25 mouse cellular contexts compared by ENCODE assay signal in the genomic region with DNA sequence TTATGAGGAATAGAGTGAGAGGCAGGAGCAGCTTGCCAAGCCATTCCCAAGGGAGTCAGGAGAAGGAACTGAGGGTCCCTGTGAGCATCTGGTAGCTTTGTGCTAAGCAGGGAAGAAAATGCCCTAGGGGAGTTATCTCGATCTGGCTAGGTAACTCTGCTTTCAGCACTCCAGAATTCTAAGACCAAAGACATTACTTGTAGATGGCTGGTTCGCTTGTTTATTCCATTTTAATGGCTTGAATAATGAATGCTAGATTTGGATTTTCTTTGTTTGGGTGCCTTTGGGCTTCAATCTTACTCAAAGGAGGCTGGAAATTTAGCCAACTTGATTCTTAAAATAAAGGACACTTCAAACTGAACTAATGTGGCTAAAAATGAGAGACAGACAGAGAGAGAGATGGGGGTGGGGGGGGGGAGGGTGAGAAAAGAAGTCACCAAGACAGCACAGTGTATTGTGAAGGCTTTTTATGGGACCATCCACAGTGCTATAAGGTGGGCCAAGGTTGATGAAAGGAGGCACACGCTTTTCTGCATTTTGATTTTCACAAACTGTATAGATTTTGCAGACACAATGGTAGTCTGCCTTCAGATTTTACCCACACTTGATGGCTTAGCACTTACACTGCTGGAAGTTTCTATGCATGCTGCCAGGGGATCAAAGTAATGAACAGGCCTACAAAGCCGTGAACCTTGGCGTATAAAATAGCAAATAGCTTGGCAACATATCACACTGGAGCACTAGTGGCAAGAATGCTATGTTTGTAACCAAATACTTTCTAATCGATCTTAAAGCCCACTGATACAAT.
DNase-seq lines count a peak whose midpoint lies in the region; ATAC-seq and TF ChIP-seq lines count a peak whose summit lies in the region.
"Had no signal": no experiment of that assay in that cellular context is flagged by ENCODE, and none has a peak within 500 bp of the region (broad histone marks: within the 10 kb centered on the region; RNA-seq: fewer than 3 reads in every experiment).

No protein-coding gene starts in this region.

- DNase-seq in embryonic facial prominence, embryonic 14.5 days (ENCODE audit: low spot score), result peak; percentile 34
- no peak for DNase-seq in embryonic facial prominence, embryonic 10.5 days (ENCODE audit: low spot score)
- DNase-seq in midbrain, embryonic 11.5 days (ENCODE audit: low spot score, missing footprints), result peak; percentile 49
- peak; percentile 17 for DNase-seq in forebrain, postnatal 0 days
- DNase-seq in kidney, adult 2 months, result no peak
- DNase-seq: adrenal gland, postnatal 10 days; adrenal gland, postnatal 36 days; cerebellum, adult 11 months; cerebellum, adult 2 months; cerebellum, adult 9-11 months; cerebellum, postnatal 25 days; gastrocnemius, postnatal 25 days; heart, adult 18-20 months; heart, postnatal 10 days; heart, postnatal 36 days; kidney, adult 11 months had no signal

- no peak overlapping the region for H3K27ac ChIP-seq in embryonic facial prominence, embryonic 14.5 days (replicated peaks; ENCODE audit: low read depth, low read length)
- no peak overlapping the region for H3K27ac ChIP-seq in embryonic facial prominence, embryonic 10.5 days (replicated peaks)
- H3K27ac ChIP-seq in midbrain, embryonic 11.5 days (ENCODE audit: low read depth, low read length), result no peak overlapping the region
- H3K27ac ChIP-seq in midbrain, embryonic 13.5 days, result no peak overlapping the region
- no peak overlapping the region for H3K27ac ChIP-seq in forebrain, postnatal 0 days (ENCODE audit: low read depth, low read length)
- H3K27ac ChIP-seq in kidney, adult 2 months (ENCODE audit: insufficient read depth, low read depth, low read length), result no peak overlapping the region
- H3K27ac ChIP-seq: embryonic facial prominence, embryonic 13.5 days; heart, embryonic 15.5 days; hindbrain, embryonic 10.5 days; hindbrain, embryonic 13.5 days; intestine, embryonic 15.5 days had no signal

- no peaks in the 10 kb centered on the region for H3K4me1 ChIP-seq in embryonic facial prominence, embryonic 14.5 days (ENCODE audit: control insufficient read depth, insufficient read depth, low read length)
- no peaks in the 10 kb centered on the region for H3K4me1 ChIP-seq in embryonic facial prominence, embryonic 10.5 days
- H3K4me1 ChIP-seq in midbrain, embryonic 11.5 days (ENCODE audit: control insufficient read depth, insufficient read depth, low read length), result no peaks in the 10 kb centered on the region
- no peaks in the 10 kb centered on the region for H3K4me1 ChIP-seq in midbrain, embryonic 13.5 days (replicated peaks)
- H3K4me1 ChIP-seq in forebrain, postnatal 0 days (ENCODE audit: insufficient read depth), result peaks cover 4% of the 10 kb centered on the region; the same call in 1 of the 2 replicates
- no peaks in the 10 kb centered on the region for H3K4me1 ChIP-seq in kidney, adult 2 months (ENCODE audit: control insufficient read depth, insufficient read depth, low read length)
- H3K4me1 ChIP-seq: embryonic facial prominence, embryonic 13.5 days; heart, embryonic 12.5 days; heart, embryonic 15.5 days; hindbrain, embryonic 10.5 days; hindbrain, embryonic 13.5 days; intestine, embryonic 15.5 days had no signal

- no peak for ATAC-seq in embryonic facial prominence, embryonic 14.5 days (ENCODE audit: low read depth)
- ATAC-seq in midbrain, embryonic 11.5 days (ENCODE audit: low FRiP score), result no peak
- ATAC-seq in midbrain, embryonic 13.5 days, result no peak
- peak; percentile 14; the same call in 1 of the 2 replicates for ATAC-seq in forebrain, postnatal 0 days
- ATAC-seq: hindbrain, embryonic 16.5 days; intestine, embryonic 15.5 days; Patski had no signal

- 78% methylated on average over 6 of the region's 6 CpGs for WGBS in embryonic facial prominence, embryonic 14.5 days
- 79% methylated on average over 6 of the region's 6 CpGs for WGBS in embryonic facial prominence, embryonic 10.5 days
- WGBS in midbrain, embryonic 11.5 days, result 85% methylated on average over 6 of the region's 6 CpGs
- 80% methylated on average over 6 of the region's 6 CpGs for WGBS in midbrain, embryonic 13.5 days
- WGBS in forebrain, postnatal 0 days, result 43% methylated on average over 6 of the region's 6 CpGs
- WGBS in kidney, adult 2 months, result 90% methylated on average over 6 of the region's 6 CpGs

- H3K9me3 ChIP-seq in embryonic facial prominence, embryonic 14.5 days (ENCODE audit: control insufficient read depth, low read length), result no peaks in the 10 kb centered on the region
- no peaks in the 10 kb centered on the region for H3K9me3 ChIP-seq in embryonic facial prominence, embryonic 10.5 days
- no peaks in the 10 kb centered on the region for H3K9me3 ChIP-seq in midbrain, embryonic 11.5 days (ENCODE audit: control insufficient read depth, low read length)
- no peaks in the 10 kb centered on the region; the same call in 1 of the 2 replicates for H3K9me3 ChIP-seq in midbrain, embryonic 13.5 days
- H3K9me3 ChIP-seq in forebrain, postnatal 0 days (ENCODE audit: low read length), result no peaks in the 10 kb centered on the region
- H3K9me3 ChIP-seq: embryonic facial prominence, embryonic 13.5 days; heart, embryonic 12.5 days; heart, embryonic 15.5 days; hindbrain, embryonic 10.5 days; hindbrain, embryonic 13.5 days; intestine, embryonic 15.5 days had no signal

- no peak for TF ChIP-seq CTCF in forebrain, postnatal 0 days (IDR thresholded peaks at IDR 0.05; ENCODE audit: low read depth)
- TF ChIP-seq CTCF in kidney, adult 2 months (conservative IDR thresholded peaks at IDR 0.05; ENCODE audit: insufficient read depth, insufficient read length, low read depth, low read length), result no peak

- TF ChIP-seq POLR2A in kidney, adult 2 months (IDR thresholded peaks at IDR 0.05; ENCODE audit: low read depth, low read length), result no peak

- no peaks in the 10 kb centered on the region for H3K27me3 ChIP-seq in embryonic facial prominence, embryonic 14.5 days (replicated peaks; ENCODE audit: control insufficient read depth, insufficient read depth, low read length)
- H3K27me3 ChIP-seq in embryonic facial prominence, embryonic 10.5 days (replicated peaks; ENCODE audit: low read depth, poor library complexity, severe bottlenecking), result no peaks in the 10 kb centered on the region
- no peaks in the 10 kb centered on the region for H3K27me3 ChIP-seq in midbrain, embryonic 11.5 days (ENCODE audit: control insufficient read depth, insufficient read depth, low read length)
- H3K27me3 ChIP-seq in midbrain, embryonic 13.5 days, result no peaks in the 10 kb centered on the region
- H3K27me3 ChIP-seq in forebrain, postnatal 0 days (ENCODE audit: insufficient read depth, low read length), result no peaks in the 10 kb centered on the region
- H3K27me3 ChIP-seq in kidney, adult 2 months (replicated peaks; ENCODE audit: control insufficient read depth, insufficient read depth, low read length), result no peaks in the 10 kb centered on the region
- H3K27me3 ChIP-seq: embryonic facial prominence, embryonic 13.5 days; heart, embryonic 12.5 days; heart, embryonic 15.5 days; hindbrain, embryonic 13.5 days; intestine, embryonic 15.5 days had no signal

- no peak overlapping the region for H3K4me3 ChIP-seq in embryonic facial prominence, embryonic 14.5 days (ENCODE audit: low read depth, low read length)
- H3K4me3 ChIP-seq in embryonic facial prominence, embryonic 10.5 days, result no peak overlapping the region
- H3K4me3 ChIP-seq in midbrain, embryonic 11.5 days (ENCODE audit: low read depth, low read length), result no peak overlapping the region
- no peak overlapping the region for H3K4me3 ChIP-seq in midbrain, embryonic 13.5 days (replicated peaks)
- no peak overlapping the region for H3K4me3 ChIP-seq in forebrain, postnatal 0 days (ENCODE audit: low read depth, low read length)
- H3K4me3 ChIP-seq in kidney, adult 2 months (ENCODE audit: insufficient read depth, low read depth, low read length), result no peak overlapping the region
- H3K4me3 ChIP-seq: embryonic facial prominence, embryonic 13.5 days; heart, embryonic 12.5 days; heart, embryonic 15.5 days; hindbrain, embryonic 10.5 days; hindbrain, embryonic 13.5 days; intestine, embryonic 15.5 days had no signal

- H3K4me2 ChIP-seq in embryonic facial prominence, embryonic 14.5 days (ENCODE audit: low read depth, low read length), result no peak overlapping the region
- H3K4me2 ChIP-seq in midbrain, embryonic 11.5 days, result no peak overlapping the region
- no peak overlapping the region for H3K4me2 ChIP-seq in midbrain, embryonic 13.5 days (replicated peaks)
- no peak overlapping the region for H3K4me2 ChIP-seq in forebrain, postnatal 0 days (ENCODE audit: low read depth)
- H3K4me2 ChIP-seq: embryonic facial prominence, embryonic 13.5 days; heart, embryonic 12.5 days; heart, embryonic 15.5 days; hindbrain, embryonic 13.5 days; intestine, embryonic 15.5 days had no signal

- H3K9ac ChIP-seq in embryonic facial prominence, embryonic 14.5 days (ENCODE audit: low read depth, low read length), result no peak overlapping the region
- no peak overlapping the region for H3K9ac ChIP-seq in midbrain, embryonic 11.5 days (ENCODE audit: low read length)
- H3K9ac ChIP-seq in midbrain, embryonic 13.5 days (replicated peaks), result no peak overlapping the region
- H3K9ac ChIP-seq in forebrain, postnatal 0 days, result no peak overlapping the region
- H3K9ac ChIP-seq: embryonic facial prominence, embryonic 13.5 days; heart, embryonic 12.5 days; heart, embryonic 15.5 days; hindbrain, embryonic 13.5 days; intestine, embryonic 15.5 days had no signal

- H3K36me3 ChIP-seq in embryonic facial prominence, embryonic 14.5 days (ENCODE audit: control insufficient read depth, insufficient read depth, low read length), result no peaks in the 10 kb centered on the region
- no peaks in the 10 kb centered on the region for H3K36me3 ChIP-seq in embryonic facial prominence, embryonic 10.5 days (replicated peaks)
- no peaks in the 10 kb centered on the region for H3K36me3 ChIP-seq in midbrain, embryonic 11.5 days (ENCODE audit: control insufficient read depth, insufficient read depth, low read length)
- H3K36me3 ChIP-seq in midbrain, embryonic 13.5 days, result no peaks in the 10 kb centered on the region
- no peaks in the 10 kb centered on the region for H3K36me3 ChIP-seq in forebrain, postnatal 0 days (ENCODE audit: insufficient read depth)
- no peaks in the 10 kb centered on the region for H3K36me3 ChIP-seq in kidney, adult 2 months (ENCODE audit: control insufficient read depth, insufficient read depth, low read length)
- H3K36me3 ChIP-seq: embryonic facial prominence, embryonic 13.5 days; heart, embryonic 12.5 days; heart, embryonic 15.5 days; hindbrain, embryonic 10.5 days; hindbrain, embryonic 13.5 days; intestine, embryonic 15.5 days had no signal

Comparison
In these comparisons a context has a peak if more than half of its experiments do, and no peak if none do; other contexts are left out.
1. DNase-seq: peak in embryonic facial prominence, embryonic 14.5 days (single experiment), midbrain, embryonic 11.5 days (single experiment) and forebrain, postnatal 0 days (single experiment); none in embryonic facial prominence, embryonic 10.5 days (single experiment) and kidney, adult 2 months (single experiment).